Mouse (Mus musculus) cerebellum, adult 8-10 months (tissue): ENCODE measurements at regions not wholly inside any gene's neighbourhood (a gene's known extent, or its start where the extent isn't known, plus 50 kb on each side); places are given as distances from the start of the nearest gene placed in this dataset.
A peak's percentile ranks its signal among the peaks of the same experiment; 100 is the strongest.

Experiments used
- DNase-seq: peaks from one replicate; pipeline ENCODE4 v3.0.0; 2022

DNA sequence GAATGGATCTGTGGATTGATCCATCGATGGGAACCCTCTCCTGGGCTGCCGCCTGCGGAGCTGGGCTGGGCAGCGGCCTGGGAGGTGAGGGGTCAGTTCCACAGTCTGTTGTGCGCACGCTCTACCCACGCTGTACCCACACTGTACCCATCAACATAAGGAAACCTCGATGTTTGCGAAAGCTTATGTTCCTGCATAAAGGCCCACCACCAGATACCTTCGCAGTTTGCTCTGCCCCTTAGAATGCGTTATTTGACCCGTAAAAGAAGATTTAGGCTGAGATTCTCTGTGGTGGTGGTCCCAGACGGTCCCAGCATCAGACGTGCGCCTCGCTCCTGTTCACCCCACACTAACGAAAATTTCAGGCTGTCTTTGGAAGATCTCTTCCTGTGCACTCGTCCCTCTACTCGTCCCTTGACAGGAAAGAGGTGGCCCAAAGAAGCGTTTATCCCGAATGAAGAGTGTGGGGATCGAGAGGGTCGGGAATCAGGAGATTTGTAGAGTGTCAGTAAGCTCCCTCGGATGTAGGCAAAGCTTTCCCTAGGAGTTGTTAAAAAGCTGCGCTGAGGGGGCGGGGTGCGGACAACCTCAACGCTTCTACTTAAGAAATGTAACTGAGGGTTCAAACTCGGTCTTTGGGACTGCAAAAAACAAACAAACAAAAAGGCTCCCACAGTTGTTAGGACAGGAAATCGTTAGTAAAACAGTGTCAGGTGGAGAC lies 123.9 kb downstream of the Tmem161b start:
- peak; percentile 29 for DNase-seq

- no peak for DNase-seq
These were observed 124.5 kb downstream of the Tmem161b start for GRCm38 (mm10) chr13:84346569-84346968.

GRCm38 (mm10) chr13:84347181-84347913 lies 125.3 kb downstream of the Tmem161b start:
- peak; percentile 58 for DNase-seq

- DNase-seq: peak; percentile 100
These were observed 126.0 kb downstream of the Tmem161b start for GRCm38 (mm10) chr13:84347914-84348700.

GRCm38 (mm10) chr13:84348701-84348975 lies 126.5 kb downstream of the Tmem161b start:
- no peak for DNase-seq

DNA sequence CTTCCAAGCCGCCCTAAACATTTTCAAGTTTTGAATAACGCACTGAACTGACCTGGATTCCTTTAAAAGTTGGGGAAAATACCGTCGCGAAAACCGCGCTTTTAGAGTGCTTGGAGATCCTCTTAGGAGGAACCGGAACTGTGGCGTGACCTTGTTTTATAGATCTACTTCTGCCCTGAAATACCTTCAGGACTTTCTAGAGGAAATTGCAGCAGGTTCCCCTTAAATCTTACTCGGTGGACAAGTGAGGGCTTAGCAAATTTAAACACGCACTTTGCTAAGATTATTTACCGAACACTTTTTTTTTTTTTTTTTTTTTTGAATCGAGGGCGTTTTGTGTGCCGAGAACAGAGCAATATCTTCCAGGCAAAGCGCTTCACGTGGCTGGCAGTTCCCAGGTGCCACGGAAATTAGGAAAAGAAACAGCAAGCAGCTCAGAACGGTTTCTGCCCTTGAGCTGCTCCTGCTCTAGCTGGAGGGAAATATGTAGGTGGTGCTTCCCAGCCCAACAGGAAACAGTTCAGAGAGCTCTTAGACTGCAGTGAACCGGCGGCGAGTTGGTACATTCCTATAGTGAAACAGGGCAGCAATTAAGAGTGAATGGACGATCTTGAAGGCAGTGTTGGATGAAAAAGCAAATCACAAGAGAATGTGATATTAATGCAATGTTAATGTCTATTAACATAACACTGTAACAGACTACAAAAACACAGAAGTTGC lies 127.1 kb downstream of the Tmem161b start:
- DNase-seq: peak; percentile 77

DNA sequence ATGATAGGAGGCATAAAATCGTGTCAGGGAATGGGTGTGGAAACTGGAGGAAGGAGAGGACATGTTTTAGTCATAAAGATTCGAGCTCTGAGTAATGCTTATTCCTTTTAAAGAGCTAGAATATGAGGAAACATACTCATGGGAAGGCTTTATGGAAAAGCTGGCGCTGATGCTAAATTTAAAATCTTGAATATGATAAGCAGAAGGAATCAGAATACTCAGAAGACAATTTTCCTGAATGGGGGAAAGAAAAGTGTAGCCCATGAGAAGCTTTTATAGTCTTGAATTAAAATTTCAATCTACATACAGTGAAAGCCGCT lies 127.6 kb downstream of the Tmem161b start:
- DNase-seq: no peak

GRCm38 (mm10) chr13:84350791-84351190 lies 128.7 kb downstream of the Tmem161b start:
- no peak for DNase-seq

GRCm38 (mm10) chr13:84356455-84356854 lies 134.4 kb downstream of the Tmem161b start:
- no peak for DNase-seq

- DNase-seq: no peak
These were observed 138.4 kb downstream of the Tmem161b start for GRCm38 (mm10) chr13:84360536-84360935.

GRCm38 (mm10) chr13:84364069-84364468 lies 142.0 kb downstream of the Tmem161b start:
- no peak for DNase-seq

GRCm38 (mm10) chr13:84365503-84365902 lies 143.4 kb downstream of the Tmem161b start:
- DNase-seq: no peak

- DNase-seq: no peak
These were observed 143.9 kb downstream of the Tmem161b start for GRCm38 (mm10) chr13:84366017-84366416.

GRCm38 (mm10) chr13:84366839-84367238 lies 144.7 kb downstream of the Tmem161b start:
- no peak for DNase-seq

DNA sequence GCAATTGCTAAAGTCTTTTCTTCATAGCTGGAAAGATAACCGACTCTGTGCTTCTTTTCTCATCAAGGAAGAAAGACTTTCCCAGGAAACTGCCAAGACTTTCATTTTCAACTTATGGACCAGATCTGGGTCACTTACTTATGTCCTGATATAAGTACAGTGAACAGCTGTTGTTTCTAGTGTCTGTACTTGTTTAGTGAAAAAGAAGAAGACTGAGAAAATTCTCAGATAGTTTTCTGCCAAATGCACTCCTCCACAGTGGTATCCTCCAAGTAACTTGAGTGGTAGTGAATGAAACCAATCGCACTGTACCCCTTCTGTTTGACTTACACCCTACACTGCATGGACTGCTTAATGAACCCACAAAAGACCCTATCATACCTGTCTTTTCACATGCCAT lies 146.1 kb downstream of the Tmem161b start:
- DNase-seq: no peak

- no peak for DNase-seq
These were observed 152.7 kb downstream of the Tmem161b start for GRCm38 (mm10) chr13:84374711-84375257.

GRCm38 (mm10) chr13:84375941-84376340 lies 153.8 kb downstream of the Tmem161b start:
- no peak for DNase-seq

DNA sequence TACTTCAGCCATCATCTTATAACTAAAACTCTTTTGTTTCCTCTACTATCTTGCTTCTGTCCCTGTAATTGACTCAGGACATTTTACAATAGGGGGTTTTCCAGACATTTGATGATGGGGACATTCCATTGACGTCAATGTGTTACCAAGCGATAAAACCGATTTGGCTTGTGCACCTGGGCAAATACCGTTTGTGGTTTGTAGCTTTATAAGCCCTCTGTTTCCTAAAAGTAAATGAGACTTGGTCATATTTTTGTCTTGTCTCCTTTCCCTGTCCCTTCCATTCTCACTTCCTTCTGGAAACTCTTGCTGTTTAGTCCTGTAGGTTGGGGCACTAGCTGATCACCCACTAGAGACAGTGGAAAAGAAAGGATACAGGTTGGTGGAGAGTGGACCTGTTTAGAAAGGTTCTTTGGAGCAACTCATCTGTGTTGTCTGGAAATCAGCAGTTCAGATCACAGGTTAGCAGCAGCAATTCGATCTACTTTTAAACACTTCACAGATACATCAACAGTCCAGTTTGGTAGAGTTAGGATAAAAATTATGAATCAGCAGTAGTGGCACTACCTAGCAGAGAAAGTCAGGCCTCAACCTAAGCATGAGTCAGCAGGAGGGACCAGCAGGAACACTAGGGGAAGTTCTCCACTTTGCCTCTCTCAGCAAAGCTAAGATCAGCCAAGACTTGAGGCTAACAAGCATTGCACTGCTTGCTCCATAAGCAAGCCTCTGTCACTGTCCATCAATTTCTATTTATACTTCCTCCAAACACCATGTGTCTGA lies 156.6 kb downstream of the Tmem161b start:
- DNase-seq: no peak

DNA sequence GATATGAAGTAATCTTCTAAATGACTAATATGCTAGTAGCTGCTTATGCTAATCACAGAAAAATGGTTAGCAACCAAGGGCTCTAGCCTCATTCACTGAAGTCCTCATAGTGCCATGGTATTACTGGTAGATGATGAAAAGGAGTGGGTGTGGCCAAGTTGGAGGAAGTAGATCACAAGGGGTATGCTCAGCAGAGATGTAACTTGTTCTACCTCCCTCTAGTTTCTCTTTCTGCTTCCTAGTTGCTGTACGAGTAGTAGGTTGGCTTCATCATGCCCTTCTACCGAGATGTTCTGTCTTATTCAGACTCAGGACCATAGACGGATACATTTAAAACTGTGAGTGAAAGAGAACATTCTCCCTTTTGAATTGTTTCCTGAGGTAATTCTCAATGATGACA lies 169.5 kb downstream of the Tmem161b start:
- DNase-seq: no peak

- no peak for DNase-seq
These were observed 176.6 kb downstream of the Tmem161b start for GRCm38 (mm10) chr13:84398476-84399344.
